Mouse (Mus musculus) cortical plate, adult 2 months (tissue): Measurements from ENCODE around the gene Cd209b. TPM values are rescaled to one million over a fixed set of nuclear protein-coding genes. Genes with fewer than 3 reads are reported as not detected.

Experiments used
- H3K27ac ChIP-seq: fragments of 200-500 bp; 2 replicates; pipeline ENCODE4 v1.5.1; 2012; ENCODE audit warnings: low read length, control low read depth, inconsistent platforms; ENCODE audit not compliant: insufficient read depth
- H3K4me1 ChIP-seq: fragments of 200-500 bp; 2 replicates; pipeline ENCODE4 v1.6.1; 2011; ENCODE audit warnings: low read length; ENCODE audit not compliant: control insufficient read depth, insufficient read depth
- H3K4me3 ChIP-seq: fragments of 200-500 bp; 2 replicates; pipeline ENCODE4 v1.5.1; 2011; ENCODE audit warnings: mild to moderate bottlenecking, low read length, control low read depth; ENCODE audit not compliant: insufficient read depth
- CTCF ChIP-seq: fragments of 200-500 bp; IDR thresholded peaks from 2 replicates; pipeline ENCODE4 v1.5.1; 2011; ENCODE audit warnings: mild to moderate bottlenecking, control low read depth, low read length; ENCODE audit not compliant: insufficient read depth; ENCODE audit errors: extremely low read depth
- POLR2A ChIP-seq: fragments of 200-500 bp; IDR thresholded peaks from 2 replicates; pipeline ENCODE4 v1.6.1; 2011; ENCODE audit warnings: mild to moderate bottlenecking, low read length, control low read depth; ENCODE audit not compliant: insufficient read depth; ENCODE audit errors: extremely low read depth
- polyA plus RNA-seq: library from polyadenylated mRNA; depleted of rRNA; stranded (reverse); fragments of >200 nt; gene quantifications from 2 replicates; pipeline ENCODE4 v1.2.3, GENCODE M21; 2012; rRNA removed

Cd209b gene
- 0.10 and 0.19 TPM in 2 replicates for polyA plus RNA-seq

- H3K4me3 ChIP-seq: no peak within 1 kb of the TSS
- no peak for TF ChIP-seq POLR2A
- TF ChIP-seq CTCF: no peak
- H3K4me1 ChIP-seq: no peaks in the 10 kb centered on the region
- H3K27ac ChIP-seq: no peak within 1 kb of the TSS
Measured at GRCm38 (mm10) chr8:3926744-3927143, at the start of gene Cd209b. TSS of gene Cd209b (minus strand) at chr8:3926844.

GRCm38 (mm10) chr8:3956037-3956436, 29.4 kb upstream of the Cd209b start:
- no peak for TF ChIP-seq POLR2A
- no peak for TF ChIP-seq CTCF
- Histone ChIP-seq H3K27ac (no peak overlapping the region), H3K4me3 (no peak overlapping the region), H3K4me1 (no peaks in the 10 kb centered on the region)

GRCm38 (mm10) chr8:3954646-3955045, 28.0 kb upstream of the Cd209b start, which contains the start of gene Cd209c:
TSS of gene Cd209c (minus strand) at chr8:3954746.
- Histone ChIP-seq H3K27ac (no peak within 1 kb of the TSS), H3K4me1 (no peaks in the 10 kb centered on the region), H3K4me3 (no peak within 1 kb of the TSS)
- TF ChIP-seq POLR2A (no peak), CTCF (no peak)

DNA sequence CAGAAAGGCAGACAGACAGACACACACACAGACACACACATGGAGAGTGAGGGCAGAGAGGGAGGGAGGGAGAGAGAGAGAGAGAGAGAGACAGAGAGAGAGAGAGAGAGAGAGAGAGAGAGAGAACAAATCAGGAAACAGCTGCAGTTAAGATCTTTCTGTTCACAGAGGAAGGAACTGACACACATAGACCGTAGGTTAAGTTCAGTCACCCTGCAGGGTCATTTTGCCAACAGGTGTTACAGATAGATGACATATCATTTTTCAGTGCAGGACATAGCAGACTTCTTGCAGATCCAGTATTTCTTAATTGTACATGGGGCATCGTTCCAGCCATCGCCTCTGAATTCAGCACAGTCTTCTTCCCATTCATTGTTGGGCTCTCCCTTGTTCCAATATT, 13.4 kb upstream of the Cd209b start:
- TF ChIP-seq CTCF (no peak), POLR2A (no peak)
- Histone ChIP-seq H3K27ac (no peak overlapping the region), H3K4me1 (no peaks in the 10 kb centered on the region), H3K4me3 (no peak overlapping the region)

DNA sequence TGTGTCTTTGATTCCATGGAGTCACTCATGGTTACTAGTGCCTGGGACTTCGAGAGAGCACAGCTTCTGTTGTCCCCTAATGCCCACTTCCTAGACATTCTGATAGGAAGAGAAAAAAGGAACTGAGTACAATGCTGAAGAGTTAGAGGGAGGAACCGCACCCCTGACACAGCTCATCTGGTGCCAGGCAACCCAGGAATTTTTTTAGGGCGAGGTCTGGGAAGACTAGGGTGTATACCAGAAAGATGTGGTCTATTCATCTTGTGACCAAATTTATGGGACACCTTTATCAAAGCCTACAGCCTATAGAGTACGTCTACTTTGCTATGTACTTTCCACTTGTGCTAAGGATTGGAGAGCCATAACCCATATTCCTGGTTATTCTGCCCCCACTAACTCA, 48.2 kb downstream of the Cd209b start, which contains the start of gene Cd209d:
TSS of gene Cd209d (minus strand) at position 101 of the 400 bp plus-strand sequence.
- no peak within 1 kb of the TSS for H3K27ac ChIP-seq
- no peak for TF ChIP-seq POLR2A
- no peak for TF ChIP-seq CTCF
- H3K4me1 ChIP-seq: no peaks in the 10 kb centered on the region
- H3K4me3 ChIP-seq: no peak within 1 kb of the TSS

DNA sequence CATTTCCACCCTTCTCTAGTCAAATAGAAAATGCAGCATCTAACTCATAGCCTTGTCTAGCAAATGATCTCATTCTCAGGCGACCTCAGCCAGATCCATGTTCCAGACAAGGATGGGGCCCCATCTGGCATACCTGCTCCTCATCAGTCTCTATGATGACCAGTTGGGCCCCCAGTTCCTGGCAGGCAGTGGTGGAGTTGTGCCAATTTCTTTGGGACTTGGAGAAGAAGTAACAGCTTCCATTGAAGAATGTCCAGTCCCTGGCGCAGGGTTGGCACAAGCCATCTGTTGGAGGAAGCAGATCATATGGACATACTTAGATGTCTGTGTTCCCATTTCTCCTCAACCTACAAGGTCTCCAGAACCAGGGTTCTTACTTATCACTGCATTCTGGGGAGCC, 50.5 kb downstream of the Cd209b start:
- H3K27ac ChIP-seq: no peak overlapping the region
- TF ChIP-seq POLR2A: no peak
- no peak for TF ChIP-seq CTCF
- no peak overlapping the region for H3K4me3 ChIP-seq
- H3K4me1 ChIP-seq: no peaks in the 10 kb centered on the region

Other genes starting within 250 kb of the Cd209b start
- 0.08 and 0.23 TPM in 2 replicates for gene Fcer2a, start 232.7 kb downstream of the Cd209b start, polyA plus RNA-seq
- 0.13 and 0.15 TPM in 2 replicates for gene Clec4g, start 206.2 kb downstream of the Cd209b start, polyA plus RNA-seq
- 0.17 and 0.32 TPM in 2 replicates for gene Cd209a, start 177.9 kb downstream of the Cd209b start, polyA plus RNA-seq
- not detected in 2 replicates for gene Cd209e, start 72.5 kb downstream of the Cd209b start, polyA plus RNA-seq
- gene Cd209d, start 48.3 kb downstream of the Cd209b start, polyA plus RNA-seq: not detected in 2 replicates
- 0.40 and 0.42 TPM in 2 replicates for gene Cd209c, start 27.9 kb upstream of the Cd209b start, polyA plus RNA-seq
- gene Cd209f, start 179.0 kb upstream of the Cd209b start, polyA plus RNA-seq: 0.54 and 0.61 TPM in 2 replicates
- 0.09 and 0.23 TPM in 2 replicates for gene Cd209g, start 207.3 kb upstream of the Cd209b start, polyA plus RNA-seq
- gene Evi5l, start 239.7 kb upstream of the Cd209b start, polyA plus RNA-seq: 74.9 and 75.3 TPM in 2 replicates